Mouse (Mus musculus) hindbrain, embryonic 14.5 days (tissue): Measurements from ENCODE around the gene Rtp1. TPM values are rescaled to one million over a fixed set of nuclear protein-coding genes. Genes with fewer than 3 reads are reported as not detected.
A peak's percentile ranks its signal among the peaks of the same experiment; 100 is the strongest.

ENCODE experiments used
- ATAC-seq: fragments of 200-750 bp; cut with Nextera tagmentation; 2 replicates; pipeline ENCODE4 v1.8.0; 2017; ENCODE audit warnings: moderate number of reproducible peaks, mild to moderate bottlenecking, moderate TSS enrichment, moderate library complexity; ENCODE audit not compliant: low FRiP score
- DNase-seq: peaks from one replicate; pipeline ENCODE4 v3.0.0-alpha.2; 2015; ENCODE audit warnings: low spot score
- H3K27ac ChIP-seq: fragments of 300-500 bp; sonication (generic); 2 replicates; pipeline ENCODE4 v1.5.1; 2014; ENCODE audit warnings: mild to moderate bottlenecking, moderate library complexity
- H3K27me3 ChIP-seq: fragments of 300-500 bp; sonication (generic); 2 replicates; pipeline ENCODE4 v1.6.1; 2014; ENCODE audit warnings: mild to moderate bottlenecking, low read length, mixed read lengths; ENCODE audit not compliant: control insufficient read depth, insufficient read depth
- H3K36me3 ChIP-seq: fragments of 300-500 bp; sonication (generic); replicated peaks from 2 replicates; pipeline ENCODE4 v1.6.1; 2014; ENCODE audit not compliant: control insufficient read depth, insufficient read depth
- H3K4me1 ChIP-seq: fragments of 300-500 bp; sonication (generic); replicated peaks from 2 replicates; pipeline ENCODE4 v1.6.1; 2014; ENCODE audit warnings: antibody characterized with exemption, low read length, mixed read lengths; ENCODE audit not compliant: control insufficient read depth, insufficient read depth
- H3K4me2 ChIP-seq: fragments of 300-500 bp; sonication (generic); replicated peaks from 2 replicates; pipeline ENCODE4 v1.6.1; 2014; ENCODE audit warnings: mild to moderate bottlenecking, moderate library complexity
- H3K4me3 ChIP-seq: fragments of 300-500 bp; sonication (generic); replicated peaks from 2 replicates; pipeline ENCODE4 v1.5.1; 2014; ENCODE audit warnings: mild to moderate bottlenecking, low read length
- H3K9ac ChIP-seq: fragments of 300-500 bp; sonication (generic); 2 replicates; pipeline ENCODE4 v1.6.1; 2014
- H3K9me3 ChIP-seq: fragments of 300-500 bp; sonication (generic); 2 replicates; pipeline ENCODE4 v1.6.1; 2016; ENCODE audit warnings: low read length; ENCODE audit not compliant: control insufficient read depth
- WGBS: fragments of 180-500 bp; shearing (Covaris S2); extraction: QIAGEN DNeasy Blood & Tissue Kit; methylation state at CpG from one replicate; pipeline ENCODE4 v1.1.7; 2014; 5-methylcytosine and 5-hydroxymethylcytosine counted together
- polyA plus RNA-seq: library from polyadenylated mRNA; unstranded; fragments of >200 nt; fragmentation: Nextera tagmentation; extraction: Ambion mirVana; gene quantifications from 2 replicates; pipeline ENCODE4 v1.2.1, GENCODE M21; 2014

Gene Rtp1
- polyA plus RNA-seq, 1 experiment from 2014 or later = not detected

- ATAC-seq (peak; percentile 31; the same call in 1 of the 2 replicates), DNase-seq (no peak)
- Histone ChIP-seq H3K9me3 (no peaks in the 10 kb centered on the region), H3K9ac (no peak overlapping the region), H3K27ac (no peak overlapping the region), H3K36me3 (no peaks in the 10 kb centered on the region), H3K27me3 (no peaks in the 10 kb centered on the region), H3K4me1 (peaks cover 6% of the 10 kb centered on the region), H3K4me3 (no peak overlapping the region), H3K4me2 (peak overlapping the region; percentile 20)
- WGBS = 42% methylated on average over 9 of the region's 9 CpGs
Measured at GRCm38 (mm10) chr16:23416657-23417293, 12.2 kb upstream of the Rtp1 start.

DNA sequence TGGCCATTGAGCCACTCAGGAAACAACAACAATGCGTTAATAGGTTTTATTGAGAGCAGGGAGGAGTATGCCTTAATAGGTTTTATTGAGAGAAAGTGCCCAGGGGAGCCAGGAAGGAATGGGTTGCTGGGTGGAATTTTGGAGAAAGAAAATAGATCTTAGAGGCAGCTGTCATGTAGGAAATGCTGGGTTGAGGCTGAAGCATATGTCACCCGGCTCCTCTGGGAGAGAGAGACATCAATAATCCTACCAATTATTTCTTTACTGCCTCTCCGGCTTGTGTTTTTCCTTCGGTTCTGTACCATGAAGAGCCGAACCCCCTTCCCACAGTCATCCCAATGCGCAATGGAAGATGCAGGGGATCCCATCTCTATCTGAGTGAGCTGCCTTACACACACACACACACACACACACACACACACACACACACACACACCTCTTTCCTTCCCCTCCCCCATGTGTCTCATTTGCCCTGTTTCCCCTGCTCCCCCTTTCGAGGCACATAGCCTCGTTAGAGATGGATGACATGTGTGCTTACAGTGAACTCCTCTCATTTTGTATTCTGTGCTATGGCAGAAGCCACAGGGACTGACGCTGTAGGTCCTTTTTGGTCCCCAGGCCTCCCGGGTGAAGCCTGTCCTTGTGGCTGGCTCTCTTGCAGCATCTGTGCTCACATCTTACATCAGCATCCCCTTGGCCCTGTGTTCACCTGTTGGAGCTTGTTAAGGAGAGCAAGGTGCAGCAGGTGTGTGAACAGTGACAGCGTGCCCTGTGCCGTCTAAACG lies 11.3 kb upstream of the Rtp1 start:
- H3K36me3 ChIP-seq = no peaks in the 10 kb centered on the region
- WGBS = 36% methylated on average over 13 of the region's 13 CpGs
- no peak overlapping the region for H3K4me2 ChIP-seq
- no peak overlapping the region for H3K9ac ChIP-seq
- no peak overlapping the region for H3K4me3 ChIP-seq
- no peaks in the 10 kb centered on the region for H3K9me3 ChIP-seq
- DNase-seq (no peak), ATAC-seq (peak; percentile 38; the same call in 1 of the 2 replicates)
- H3K4me1 ChIP-seq = peaks cover 6% of the 10 kb centered on the region
- H3K27ac ChIP-seq = no peak overlapping the region
- H3K27me3 ChIP-seq = no peaks in the 10 kb centered on the region

DNA sequence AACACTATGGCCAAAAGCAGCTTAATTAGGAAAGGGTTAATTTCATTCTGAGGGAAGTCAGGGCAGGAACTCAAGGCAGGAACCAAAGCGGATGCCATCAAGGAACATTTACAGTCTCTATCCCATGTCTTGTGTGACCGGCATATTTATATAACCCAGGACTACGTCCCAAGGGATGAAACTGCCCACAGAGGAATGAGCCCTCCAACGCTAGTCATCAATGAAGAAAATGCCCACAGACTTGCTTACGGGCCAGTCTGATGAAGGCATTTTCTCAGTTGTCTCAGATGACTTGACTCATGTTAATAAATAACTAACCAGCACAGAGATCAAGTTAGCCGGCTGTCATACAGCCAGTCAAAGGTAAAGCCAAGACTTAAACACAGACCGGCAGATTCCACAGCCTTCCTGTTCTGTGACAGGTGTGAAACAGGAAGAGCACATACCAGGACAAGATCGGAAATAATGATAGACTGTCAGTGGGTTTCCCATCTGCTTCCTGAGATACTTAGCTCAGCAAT lies 9.3 kb upstream of the Rtp1 start:
- Histone ChIP-seq H3K4me3 (no peak overlapping the region), H3K27ac (no peak overlapping the region), H3K9ac (no peak overlapping the region), H3K4me2 (no peak overlapping the region), H3K27me3 (no peaks in the 10 kb centered on the region), H3K4me1 (peaks cover 6% of the 10 kb centered on the region), H3K9me3 (no peaks in the 10 kb centered on the region), H3K36me3 (no peaks in the 10 kb centered on the region)
- ATAC-seq = no peak
- WGBS = 94% methylated on average over 8 of the region's 8 CpGs
- DNase-seq = no peak

DNA sequence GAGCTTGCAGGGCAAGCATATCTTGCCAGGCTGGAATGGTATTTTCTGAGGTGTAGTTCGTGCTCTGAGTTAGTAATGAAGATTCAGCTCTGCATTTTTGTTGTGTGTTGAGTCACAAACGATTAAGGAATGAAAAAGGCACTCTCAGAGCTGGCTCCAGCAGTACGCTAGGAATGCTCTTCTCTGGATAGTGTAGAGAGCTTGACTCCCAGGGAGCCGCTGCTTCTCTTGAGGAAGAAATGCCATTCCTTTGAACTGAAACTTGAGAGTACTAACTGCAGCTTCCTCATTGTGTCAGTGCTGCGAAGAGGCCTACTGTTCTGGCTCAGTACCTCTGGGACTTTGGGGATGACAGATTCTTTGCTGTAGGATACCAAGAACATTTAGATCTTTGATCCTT lies 5.1 kb upstream of the Rtp1 start:
- no peak overlapping the region for H3K9ac ChIP-seq
- ATAC-seq = no peak
- no peak for DNase-seq
- H3K4me2 ChIP-seq = no peak overlapping the region
- H3K4me1 ChIP-seq = no peaks in the 10 kb centered on the region
- H3K36me3 ChIP-seq = no peaks in the 10 kb centered on the region
- WGBS = 64% methylated on average over 5 of the region's 5 CpGs
- no peaks in the 10 kb centered on the region for H3K27me3 ChIP-seq
- H3K27ac ChIP-seq = no peak overlapping the region
- H3K9me3 ChIP-seq = no peaks in the 10 kb centered on the region
- no peak overlapping the region for H3K4me3 ChIP-seq

DNA sequence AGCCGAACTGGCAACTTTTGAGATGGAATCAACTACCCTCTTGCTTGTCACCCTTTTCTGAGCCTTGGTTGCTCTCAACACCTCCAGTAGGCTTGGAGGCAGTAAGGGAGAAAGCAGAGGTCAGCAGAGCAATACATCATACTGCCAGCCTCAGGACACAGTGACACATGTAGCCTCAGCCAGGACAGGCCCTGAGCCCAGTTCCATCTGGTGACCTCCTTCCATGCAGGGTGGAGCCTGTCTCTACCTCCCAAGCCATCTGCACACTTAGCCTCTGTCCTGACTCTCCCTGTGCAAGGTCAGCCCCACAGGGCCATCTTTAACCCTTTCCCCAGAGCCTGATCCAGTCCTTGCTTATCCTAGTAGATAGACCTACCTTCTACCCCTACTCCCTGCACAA lies 1.2 kb upstream of the Rtp1 start:
- DNase-seq (no peak), ATAC-seq (no peak)
- Histone ChIP-seq H3K36me3 (no peaks in the 10 kb centered on the region), H3K4me3 (no peak overlapping the region), H3K27me3 (no peaks in the 10 kb centered on the region), H3K9ac (no peak overlapping the region), H3K4me1 (no peaks in the 10 kb centered on the region), H3K4me2 (no peak overlapping the region), H3K27ac (no peak overlapping the region), H3K9me3 (no peaks in the 10 kb centered on the region)
- WGBS = 73% methylated on average over 1 of the region's 1 CpGs

DNA sequence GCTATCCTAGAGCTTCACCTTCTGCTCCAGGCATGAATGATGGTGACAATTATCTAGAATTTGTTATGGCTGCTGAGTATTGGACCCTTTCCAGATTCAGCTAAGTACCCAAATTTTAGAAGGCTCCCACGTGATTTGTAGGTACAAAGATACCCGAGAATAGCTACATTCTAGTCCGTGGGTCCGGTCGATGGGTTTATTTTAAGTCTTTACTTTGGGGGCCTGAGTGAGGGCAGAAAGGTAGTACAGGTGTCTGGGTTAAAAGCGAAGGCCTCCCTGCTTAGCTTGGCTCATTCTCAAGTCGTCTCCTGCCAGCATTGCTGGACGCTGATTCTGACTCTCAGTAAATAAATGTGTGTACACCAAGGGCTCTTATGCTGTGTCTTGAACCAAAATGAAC lies 1.1 kb downstream of the Rtp1 start:
- H3K27ac ChIP-seq = no peak overlapping the region
- 87% methylated on average over 8 of the region's 8 CpGs for WGBS

GRCm38 (mm10) chr16:23437404-23438166 lies 8.7 kb downstream of the Rtp1 start:
- ATAC-seq = no peak
- WGBS = 71% methylated on average over 12 of the region's 12 CpGs

More for the DNA sequence above, 1.1 kb downstream of the Rtp1 start:
- no peak overlapping the region for H3K4me2 ChIP-seq
- H3K27me3 ChIP-seq = no peaks in the 10 kb centered on the region
- no peaks in the 10 kb centered on the region for H3K9me3 ChIP-seq
- DNase-seq (no peak), ATAC-seq (no peak)
- no peak overlapping the region for H3K9ac ChIP-seq
- no peaks in the 10 kb centered on the region for H3K36me3 ChIP-seq
- H3K4me3 ChIP-seq = no peak overlapping the region
- no peaks in the 10 kb centered on the region for H3K4me1 ChIP-seq

DNA sequence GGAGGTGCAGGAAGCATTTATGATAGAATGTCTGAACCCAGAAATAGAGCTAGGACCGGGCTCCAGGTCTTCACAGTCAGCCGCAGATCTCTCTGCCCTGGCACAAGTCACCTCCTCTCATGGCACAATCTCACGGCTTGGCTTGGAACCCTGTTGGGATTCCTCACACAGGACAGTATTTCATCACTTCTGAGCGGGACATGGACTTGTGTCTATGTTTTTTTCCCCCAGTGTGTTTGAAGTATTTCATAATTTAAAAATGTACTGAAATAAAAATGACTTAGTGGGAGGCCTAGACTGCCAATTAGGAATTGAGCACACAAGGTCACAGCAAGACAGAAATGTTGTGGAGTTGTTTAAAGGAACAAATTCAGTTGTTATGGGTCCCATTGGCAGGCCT lies 15.3 kb downstream of the Rtp1 start:
- WGBS = 89% methylated on average over 4 of the region's 4 CpGs

More at GRCm38 (mm10) chr16:23437404-23438166, 8.7 kb downstream of the Rtp1 start:
- DNase-seq = no peak
- no peaks in the 10 kb centered on the region for H3K9me3 ChIP-seq
- H3K4me1 ChIP-seq = no peaks in the 10 kb centered on the region
- no peak overlapping the region for H3K4me2 ChIP-seq
- no peak overlapping the region for H3K27ac ChIP-seq
- no peaks in the 10 kb centered on the region for H3K36me3 ChIP-seq
- no peak overlapping the region for H3K4me3 ChIP-seq
- H3K9ac ChIP-seq = no peak overlapping the region
- no peaks in the 10 kb centered on the region for H3K27me3 ChIP-seq

GRCm38 (mm10) chr16:23449946-23450345 lies 21.0 kb downstream of the Rtp1 start:
- no peaks in the 10 kb centered on the region for H3K36me3 ChIP-seq
- H3K4me2 ChIP-seq = no peak overlapping the region
- ATAC-seq (no peak), DNase-seq (no peak)
- H3K4me3 ChIP-seq = no peak overlapping the region
- H3K9me3 ChIP-seq = no peaks in the 10 kb centered on the region
- H3K4me1 ChIP-seq = no peaks in the 10 kb centered on the region
- WGBS = 91% methylated on average over 2 of the region's 2 CpGs
- H3K27ac ChIP-seq = no peak overlapping the region
- H3K9ac ChIP-seq = no peak overlapping the region
- H3K27me3 ChIP-seq = no peaks in the 10 kb centered on the region

More for the DNA sequence above, 15.3 kb downstream of the Rtp1 start:
- no peaks in the 10 kb centered on the region for H3K27me3 ChIP-seq
- DNase-seq (no peak), ATAC-seq (no peak)
- no peak overlapping the region for H3K4me3 ChIP-seq
- H3K4me1 ChIP-seq = no peaks in the 10 kb centered on the region
- H3K9ac ChIP-seq = no peak overlapping the region
- no peak overlapping the region for H3K27ac ChIP-seq
- no peaks in the 10 kb centered on the region for H3K9me3 ChIP-seq
- no peaks in the 10 kb centered on the region for H3K36me3 ChIP-seq
- no peak overlapping the region for H3K4me2 ChIP-seq
